Mouse (Mus musculus) heart, postnatal 0 days (tissue): ENCODE measurements around the gene Ptpn3. TPM values are rescaled to one million over a fixed set of nuclear protein-coding genes. Genes with fewer than 3 reads are reported as not detected.

Experiments
- ATAC-seq: fragments of 200-750 bp; cut with Nextera tagmentation; 2 replicates; pipeline ENCODE4 v1.8.0; 2017; ENCODE audit warnings: low read depth, moderate number of reproducible peaks, moderate library complexity; ENCODE audit not compliant: insufficient read depth
- DNase-seq: peaks from one replicate; pipeline ENCODE4 v3.0.0-alpha.2; 2016; ENCODE audit warnings: low spot score
- H3K27ac ChIP-seq: fragments of 300-500 bp; sonication (generic); 2 replicates; pipeline ENCODE4 v1.5.1; 2014; ENCODE audit warnings: low read depth, mild to moderate bottlenecking
- H3K27me3 ChIP-seq: fragments of 300-500 bp; sonication (generic); 2 replicates; pipeline ENCODE4 v1.6.1; 2014; ENCODE audit warnings: low read length, mixed read lengths; ENCODE audit not compliant: control insufficient read depth, insufficient read depth
- H3K36me3 ChIP-seq: fragments of 300-500 bp; sonication (generic); replicated peaks from 2 replicates; pipeline ENCODE4 v1.6.1; 2014; ENCODE audit warnings: low read length, mixed read lengths; ENCODE audit not compliant: control insufficient read depth, insufficient read depth
- H3K4me1 ChIP-seq: fragments of 300-500 bp; sonication (generic); 2 replicates; pipeline ENCODE4 v1.6.1; 2014; ENCODE audit warnings: antibody characterized with exemption; ENCODE audit not compliant: control insufficient read depth, insufficient read depth
- H3K4me2 ChIP-seq: fragments of 300-500 bp; sonication (generic); 2 replicates; pipeline ENCODE4 v1.6.1; 2014; ENCODE audit warnings: low read depth, mild to moderate bottlenecking, low read length, moderate library complexity
- H3K4me3 ChIP-seq: fragments of 300-500 bp; sonication (generic); 2 replicates; pipeline ENCODE4 v1.5.1; 2014; ENCODE audit warnings: low read depth, low read length
- H3K9ac ChIP-seq: fragments of 300-500 bp; sonication (generic); replicated peaks from 2 replicates; pipeline ENCODE4 v1.6.1; 2014; ENCODE audit warnings: low read depth, low read length, mixed read lengths
- H3K9me3 ChIP-seq: fragments of 300-500 bp; sonication (generic); replicated peaks from 2 replicates; pipeline ENCODE4 v1.6.1; 2016; ENCODE audit warnings: low read length; ENCODE audit not compliant: control insufficient read depth
- CTCF ChIP-seq: IDR thresholded peaks from 2 replicates; pipeline ENCODE4 v1.5.1; 2016; ENCODE audit warnings: antibody characterized with exemption, control low read depth, low read depth
- EP300 ChIP-seq: IDR thresholded peaks from 2 replicates; pipeline ENCODE4 v1.6.1; 2016; ENCODE audit warnings: antibody characterized with exemption, low read depth
- WGBS: fragments of 180-500 bp; shearing (Covaris S2); extraction: QIAGEN DNeasy Blood & Tissue Kit; methylation state at CpG from one replicate; pipeline ENCODE4 v1.1.7; 2014; 5-methylcytosine and 5-hydroxymethylcytosine counted together
- polyA plus RNA-seq: library from polyadenylated mRNA; unstranded; fragments of >200 nt; fragmentation: Nextera tagmentation; extraction: Ambion mirVana; gene quantifications from 2 replicates; pipeline ENCODE4 v1.2.1, GENCODE M21; 2015
- total RNA-seq: library from RNA; depleted of rRNA; stranded (reverse); fragments of >200 nt; gene quantifications from 2 replicates; pipeline ENCODE4 v1.2.3, GENCODE M21; 2014; ENCODE audit warnings: low replicate concordance

Gene Ptpn3
- total and polyA plus RNA-seq, 2 experiments from 2014 or later: 2.3 to 3.4 TPM

GRCm38 (mm10) chr4:57305644-57306043 is 4.0 kb upstream of the Ptpn3 start:
- no peak for DNase-seq

GRCm38 (mm10) chr4:57300469-57301409 is 898 bp downstream of the Ptpn3 start:
- H3K36me3 ChIP-seq: no peaks in the 10 kb centered on the region
- no peaks in the 10 kb centered on the region for H3K27me3 ChIP-seq
- H3K9ac ChIP-seq: peak overlapping the region; percentile 27
- peaks cover 7% of the 10 kb centered on the region; the same call in 1 of the 2 replicates for H3K4me1 ChIP-seq
- DNase-seq (no peak), ATAC-seq (no peak; the same call in 1 of the 2 replicates)
- H3K9me3 ChIP-seq: no peaks in the 10 kb centered on the region
- WGBS: under 1% methylated on average over 37 of the region's 37 CpGs
- H3K4me3 ChIP-seq: peak overlapping the region; percentile 82
- H3K4me2 ChIP-seq: peak overlapping the region; percentile 97
- H3K27ac ChIP-seq: peak overlapping the region; percentile 64
- TF ChIP-seq CTCF: 0 out of 2 replicates have a peak, but pooled peaks have one; percentile 9
- TF ChIP-seq EP300: no peak

More at GRCm38 (mm10) chr4:57305644-57306043, 4.0 kb upstream of the Ptpn3 start:
- Histone ChIP-seq H3K36me3 (no peaks in the 10 kb centered on the region), H3K4me1 (0 out of 2 replicates have a peak, but pooled peaks cover 7% of the 10 kb centered on the region), H3K27ac (no peak overlapping the region), H3K27me3 (no peaks in the 10 kb centered on the region), H3K4me2 (no peak overlapping the region), H3K9ac (no peak overlapping the region), H3K4me3 (no peak overlapping the region), H3K9me3 (no peaks in the 10 kb centered on the region)
- 76% methylated on average over 7 of the region's 7 CpGs for WGBS
- ATAC-seq: no peak
- no peak for TF ChIP-seq EP300
- no peak for TF ChIP-seq CTCF

GRCm38 (mm10) chr4:57299701-57300468 is 1.8 kb downstream of the Ptpn3 start:
- peak overlapping the region; percentile 97 for H3K4me2 ChIP-seq
- TF ChIP-seq CTCF (no peak), EP300 (no peak)
- peak overlapping the region; percentile 82 for H3K4me3 ChIP-seq
- DNase-seq (peak; percentile 39), ATAC-seq (peak; percentile 69)
- H3K27me3 ChIP-seq: no peaks in the 10 kb centered on the region
- under 1% methylated on average over 87 of the region's 97 CpGs for WGBS
- peaks cover 11% of the 10 kb centered on the region for H3K4me1 ChIP-seq
- H3K9ac ChIP-seq: peak overlapping the region; percentile 72
- H3K9me3 ChIP-seq: no peaks in the 10 kb centered on the region
- no peaks in the 10 kb centered on the region for H3K36me3 ChIP-seq
- peak overlapping the region; percentile 60 for H3K27ac ChIP-seq

GRCm38 (mm10) chr4:57299308-57299700 is 2.3 kb downstream of the Ptpn3 start:
- DNase-seq: no peak
- H3K36me3 ChIP-seq: no peaks in the 10 kb centered on the region
- no peak for TF ChIP-seq CTCF
- no peak for TF ChIP-seq EP300
- H3K4me1 ChIP-seq: peaks cover 14% of the 10 kb centered on the region
- H3K27me3 ChIP-seq: no peaks in the 10 kb centered on the region
- WGBS: 8% methylated on average over 9 of the region's 9 CpGs
- peak overlapping the region; percentile 72 for H3K9ac ChIP-seq
- H3K27ac ChIP-seq: no peak overlapping the region
- H3K4me3 ChIP-seq: peak overlapping the region; percentile 82
- H3K9me3 ChIP-seq: no peaks in the 10 kb centered on the region
- peak overlapping the region; percentile 97 for H3K4me2 ChIP-seq
- ATAC-seq: no peak

GRCm38 (mm10) chr4:57298181-57298580 is 3.5 kb downstream of the Ptpn3 start:
- no peak for DNase-seq
- ATAC-seq: no peak
- WGBS: 88% methylated on average over 4 of the region's 4 CpGs

More at GRCm38 (mm10) chr4:57298181-57298580, 3.5 kb downstream of the Ptpn3 start:
- Histone ChIP-seq H3K9me3 (no peaks in the 10 kb centered on the region), H3K27me3 (no peaks in the 10 kb centered on the region), H3K27ac (no peak overlapping the region), H3K36me3 (no peaks in the 10 kb centered on the region), H3K4me3 (no peak overlapping the region), H3K4me1 (peaks cover 14% of the 10 kb centered on the region), H3K9ac (no peak overlapping the region), H3K4me2 (no peak overlapping the region)
- TF ChIP-seq CTCF: no peak
- TF ChIP-seq EP300: no peak
